Mouse (Mus musculus): Measurements from ENCODE around the gene Rps13.

GRCm38 (mm10) chr7:116335133-116335532 lies 1.1 kb upstream of the Rps13 start:
- no peak for TF ChIP-seq POLR2A (IDR thresholded peaks at IDR 0.05; ENCODE audit: insufficient read length, low read depth)
- no peak for TF ChIP-seq MAX (IDR thresholded peaks at IDR 0.05; ENCODE audit: low read depth)
- TF ChIP-seq CEBPB (IDR thresholded peaks at IDR 0.05; ENCODE audit: insufficient read depth, poor library complexity, severe bottlenecking) = no peak
- no peak for TF ChIP-seq USF1 (IDR thresholded peaks at IDR 0.05; ENCODE audit: low read depth)
- TF ChIP-seq MYOD1 (IDR thresholded peaks at IDR 0.05; ENCODE audit: control insufficient read depth in 1 of 3, insufficient read length in 2 of 3, low read depth in 2 of 3) = no peak
- TF ChIP-seq E2F4 (IDR thresholded peaks at IDR 0.05; ENCODE audit: insufficient read depth) = no peak
